Mouse (Mus musculus) hindbrain, embryonic 12.5 days (tissue): ENCODE data around the gene D10Wsu102e. TPM values are rescaled to one million over a fixed set of nuclear protein-coding genes. Genes with fewer than 3 reads are reported as not detected.
"Not testable (repeated sequence)": the region's sequence is repeated elsewhere in the genome, so short reads cannot be mapped to it uniquely, and the experiment has no call there.

Experiments
- ATAC-seq: fragments of 200-750 bp; cut with Nextera tagmentation; 2 replicates; pipeline ENCODE4 v1.8.0; 2017; ENCODE audit warnings: moderate TSS enrichment; ENCODE audit not compliant: low FRiP score
- H3K27ac ChIP-seq: fragments of 300-500 bp; sonication (generic); 2 replicates; pipeline ENCODE4 v1.5.1; 2016; ENCODE audit warnings: mild to moderate bottlenecking
- H3K27me3 ChIP-seq: fragments of 300-500 bp; sonication (generic); 2 replicates; pipeline ENCODE4 v1.6.1; 2016; ENCODE audit warnings: mild to moderate bottlenecking
- H3K36me3 ChIP-seq: fragments of 300-500 bp; sonication (generic); 2 replicates; pipeline ENCODE4 v1.6.1; 2016; ENCODE audit warnings: mild to moderate bottlenecking
- H3K4me1 ChIP-seq: fragments of 300-500 bp; sonication (generic); 2 replicates; pipeline ENCODE4 v1.6.1; 2016
- H3K4me2 ChIP-seq: fragments of 300-500 bp; sonication (generic); replicated peaks from 2 replicates; pipeline ENCODE4 v1.6.1; 2016; ENCODE audit warnings: mild to moderate bottlenecking
- H3K4me3 ChIP-seq: fragments of 300-500 bp; sonication (generic); 2 replicates; pipeline ENCODE4 v1.5.1; 2016; ENCODE audit warnings: mild to moderate bottlenecking
- H3K9ac ChIP-seq: fragments of 300-500 bp; sonication (generic); 2 replicates; pipeline ENCODE4 v1.6.1; 2016; ENCODE audit warnings: mild to moderate bottlenecking, moderate library complexity
- H3K9me3 ChIP-seq: fragments of 300-500 bp; sonication (generic); replicated peaks from 2 replicates; pipeline ENCODE4 v1.6.1; 2016; ENCODE audit warnings: mild to moderate bottlenecking
- WGBS: fragments of 180-500 bp; shearing (Covaris S2); methylation state at CpG from one replicate; pipeline ENCODE4 v1.1.7; 2016; 5-methylcytosine and 5-hydroxymethylcytosine counted together
- polyA plus RNA-seq: library from polyadenylated mRNA; unstranded; fragments of >200 nt; fragmentation: Nextera tagmentation; extraction: Ambion mirVana; gene quantifications from 2 replicates; pipeline ENCODE4 v1.2.1, GENCODE M21; 2016

D10Wsu102e gene
- polyA plus RNA-seq, 1 experiment from 2014 or later: 1.0 TPM

DNA sequence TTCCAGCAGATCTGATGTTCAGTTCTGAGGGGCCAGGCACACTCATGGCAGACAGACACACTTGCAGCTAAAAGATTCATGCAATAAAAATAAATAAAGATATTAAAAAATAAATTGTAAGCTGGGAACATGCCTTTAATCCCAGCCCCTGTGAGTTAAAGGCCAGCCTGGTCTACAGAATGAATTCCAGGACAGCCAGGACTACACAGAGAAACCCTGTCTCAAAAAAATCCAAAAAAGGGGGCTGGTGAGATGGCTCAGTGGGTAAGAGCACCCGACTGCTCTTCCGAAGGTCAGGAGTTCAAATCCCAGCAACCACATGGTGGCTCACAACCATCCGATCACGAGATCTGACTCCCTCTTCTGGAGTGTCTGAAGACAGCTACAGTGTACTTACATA, 8.2 kb upstream of the D10Wsu102e start:
- H3K4me3 ChIP-seq, H3K4me2 ChIP-seq, H3K36me3 ChIP-seq, H3K9ac ChIP-seq, H3K27me3 ChIP-seq, H3K9me3 ChIP-seq, H3K27ac ChIP-seq, ATAC-seq, H3K4me1 ChIP-seq: not testable (repeated sequence)
- WGBS: 78% methylated on average over 4 of the region's 4 CpGs

DNA sequence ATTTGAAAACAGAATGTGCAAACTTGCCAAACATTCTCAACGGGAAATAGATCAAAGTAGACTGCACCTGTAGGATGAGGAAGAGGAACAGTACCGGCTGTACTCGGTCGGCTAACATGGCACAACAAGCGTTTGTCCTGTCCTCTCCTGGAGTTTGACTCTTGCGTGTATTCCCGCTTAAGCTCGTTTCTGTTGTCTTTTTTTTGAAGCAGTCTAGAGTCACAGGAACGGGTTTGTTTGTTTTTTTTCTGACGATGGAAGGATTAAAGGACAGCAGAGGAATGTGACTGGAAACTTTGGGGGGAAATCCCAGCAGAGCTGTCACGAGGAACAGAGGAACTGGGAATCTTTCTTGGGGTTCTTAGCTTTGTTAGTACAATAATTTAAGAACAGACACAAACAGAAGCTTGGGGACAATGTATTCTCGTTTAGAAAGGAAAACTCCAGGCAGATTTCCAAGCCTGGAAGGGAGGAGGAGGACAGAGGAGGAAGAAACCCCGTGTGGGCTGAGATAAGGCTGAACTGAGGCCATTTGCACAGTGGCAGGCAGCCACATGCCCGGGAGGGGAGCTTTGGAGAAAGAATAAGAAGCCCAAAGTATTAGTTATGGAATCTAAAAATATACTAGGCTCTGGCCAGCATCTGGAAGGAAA, 6.2 kb upstream of the D10Wsu102e start:
- no peak overlapping the region for H3K27ac ChIP-seq
- 54% methylated on average over 14 of the region's 14 CpGs for WGBS
- H3K4me1 ChIP-seq: no peaks in the 10 kb centered on the region
- ATAC-seq: no peak
- no peaks in the 10 kb centered on the region for H3K9me3 ChIP-seq
- no peaks in the 10 kb centered on the region; the same call in 1 of the 2 replicates for H3K27me3 ChIP-seq
- no peak overlapping the region for H3K4me2 ChIP-seq
- no peak overlapping the region for H3K4me3 ChIP-seq
- H3K9ac ChIP-seq: no peak overlapping the region
- no peaks in the 10 kb centered on the region for H3K36me3 ChIP-seq

DNA sequence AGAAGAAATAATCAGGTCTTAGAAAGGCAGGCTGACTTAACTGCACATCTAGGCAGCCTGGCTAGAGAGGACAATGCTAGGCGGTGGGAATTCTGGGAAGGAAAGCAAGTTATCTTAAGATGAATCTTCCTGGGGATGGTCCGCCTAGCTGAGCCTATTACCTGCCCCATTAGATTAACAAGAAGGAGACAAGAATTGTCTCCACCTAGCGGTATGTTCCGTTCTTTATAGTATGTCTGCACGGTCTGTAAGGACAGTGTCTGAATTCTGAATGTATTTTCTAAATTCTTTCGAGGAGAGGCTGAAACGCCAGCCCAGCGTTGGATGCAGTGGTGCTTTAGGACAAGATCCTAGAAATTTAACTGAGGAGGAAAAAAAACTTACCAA, 5.7 kb upstream of the D10Wsu102e start:
- no peak overlapping the region for H3K27ac ChIP-seq
- H3K36me3 ChIP-seq: no peaks in the 10 kb centered on the region
- H3K4me1 ChIP-seq: 0 out of 2 replicates have a peak, but pooled peaks cover under 1% of the 10 kb centered on the region
- no peak overlapping the region for H3K4me3 ChIP-seq
- H3K9me3 ChIP-seq: no peaks in the 10 kb centered on the region
- ATAC-seq: no peak
- WGBS: 63% methylated on average over 8 of the region's 8 CpGs
- H3K27me3 ChIP-seq: no peaks in the 10 kb centered on the region; the same call in 1 of the 2 replicates
- H3K9ac ChIP-seq: no peak overlapping the region
- no peak overlapping the region for H3K4me2 ChIP-seq

- Histone ChIP-seq H3K27me3 (no peaks in the 10 kb centered on the region; the same call in 1 of the 2 replicates), H3K9me3 (no peaks in the 10 kb centered on the region), H3K36me3 (no peaks in the 10 kb centered on the region), H3K9ac (no peak overlapping the region), H3K27ac (no peak overlapping the region), H3K4me1 (peaks cover 9% of the 10 kb centered on the region), H3K4me2 (no peak overlapping the region), H3K4me3 (no peak overlapping the region)
- 86% methylated on average over 12 of the region's 12 CpGs for WGBS
- no peak for ATAC-seq
These were observed 3.6 kb upstream of the D10Wsu102e start for GRCm38 (mm10) chr10:83356416-83356815.

- Histone ChIP-seq H3K9me3 (no peaks in the 10 kb centered on the region), H3K4me2 (peak overlapping the region; percentile 80), H3K4me1 (peaks cover 15% of the 10 kb centered on the region), H3K27ac (peak overlapping the region; percentile 77; the same call in 1 of the 2 replicates), H3K36me3 (peaks cover 18% of the 10 kb centered on the region), H3K4me3 (peak overlapping the region; percentile 96), H3K27me3 (no peaks in the 10 kb centered on the region; the same call in 1 of the 2 replicates), H3K9ac (no peak overlapping the region)
- no peak; the same call in 1 of the 2 replicates for ATAC-seq
- 88% methylated on average over 4 of the region's 4 CpGs for WGBS
These were observed 570 bp upstream of the D10Wsu102e start for GRCm38 (mm10) chr10:83359451-83359850.

GRCm38 (mm10) chr10:83360356-83360755, 335 bp downstream of the D10Wsu102e start:
- peaks cover 28% of the 10 kb centered on the region for H3K36me3 ChIP-seq
- peak overlapping the region; percentile 96 for H3K4me3 ChIP-seq
- no peaks in the 10 kb centered on the region; the same call in 1 of the 2 replicates for H3K27me3 ChIP-seq
- WGBS: under 1% methylated on average over 40 of the region's 40 CpGs
- peak overlapping the region; percentile 91 for H3K9ac ChIP-seq
- H3K27ac ChIP-seq: peak overlapping the region; percentile 77
- H3K4me1 ChIP-seq: peaks cover 15% of the 10 kb centered on the region
- no peaks in the 10 kb centered on the region for H3K9me3 ChIP-seq
- H3K4me2 ChIP-seq: peak overlapping the region; percentile 80
- peak; percentile 82; the same call in 1 of the 2 replicates for ATAC-seq

DNA sequence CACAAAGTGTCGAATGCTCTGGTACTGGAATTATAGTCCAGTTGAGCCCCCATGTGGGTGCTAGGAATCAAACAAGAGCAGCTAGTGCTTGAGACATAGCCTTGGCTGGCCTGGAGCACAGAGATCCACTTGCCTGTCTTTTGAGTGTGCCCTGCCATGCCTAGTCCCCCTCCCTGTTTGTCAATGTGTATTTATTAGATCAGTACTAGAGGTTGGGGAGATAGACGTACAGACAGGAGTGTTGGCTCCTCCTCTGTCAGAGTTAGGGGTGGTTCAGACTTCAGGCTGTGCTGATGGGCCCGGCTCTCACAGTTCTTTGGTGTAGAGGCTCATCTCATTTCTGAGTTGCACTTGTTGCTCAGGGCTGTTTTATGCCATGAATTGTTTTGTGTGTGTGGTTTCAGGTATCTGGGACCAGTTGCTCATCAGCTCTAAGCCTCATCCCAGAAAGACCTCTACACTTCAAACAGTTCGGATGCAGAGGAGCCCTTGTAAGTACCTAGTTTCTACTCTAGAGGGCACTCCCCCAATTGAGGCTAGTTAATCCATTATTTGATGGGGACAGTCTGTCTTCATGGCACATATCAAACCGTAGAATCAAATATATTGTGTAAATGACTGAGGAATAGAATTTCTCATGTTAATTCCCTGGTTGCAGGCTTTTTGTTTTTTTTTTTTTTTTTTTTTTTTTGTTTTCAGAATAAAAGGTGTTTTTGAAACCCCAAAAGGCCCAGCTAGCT, 1.8 kb downstream of the D10Wsu102e start:
- Histone ChIP-seq H3K27me3 (no peaks in the 10 kb centered on the region), H3K27ac (no peak overlapping the region), H3K4me3 (0 out of 2 replicates have a peak overlapping the region, but pooled peaks have one; percentile 2), H3K4me1 (peaks cover 15% of the 10 kb centered on the region), H3K36me3 (peaks cover 42% of the 10 kb centered on the region), H3K9me3 (no peaks in the 10 kb centered on the region), H3K9ac (peak overlapping the region; percentile 5; the same call in 1 of the 2 replicates), H3K4me2 (peak overlapping the region; percentile 80)
- no peak for ATAC-seq
- 49% methylated on average over 5 of the region's 5 CpGs for WGBS

GRCm38 (mm10) chr10:83363451-83363850, 3.4 kb downstream of the D10Wsu102e start:
- peaks cover 58% of the 10 kb centered on the region for H3K36me3 ChIP-seq
- ATAC-seq: no peak

GRCm38 (mm10) chr10:83368918-83369317, 8.9 kb downstream of the D10Wsu102e start:
- Histone ChIP-seq H3K27ac (no peak overlapping the region), H3K36me3 (peaks cover 75% of the 10 kb centered on the region), H3K9me3 (no peaks in the 10 kb centered on the region), H3K4me2 (no peak overlapping the region), H3K9ac (no peak overlapping the region), H3K4me3 (no peak overlapping the region), H3K27me3 (no peaks in the 10 kb centered on the region), H3K4me1 (no peaks in the 10 kb centered on the region)
- 88% methylated on average over 5 of the region's 5 CpGs for WGBS
- ATAC-seq: no peak

More at GRCm38 (mm10) chr10:83363451-83363850, 3.4 kb downstream of the D10Wsu102e start:
- Histone ChIP-seq H3K9me3 (no peaks in the 10 kb centered on the region), H3K9ac (no peak overlapping the region), H3K4me1 (peaks cover 15% of the 10 kb centered on the region), H3K27ac (no peak overlapping the region), H3K4me2 (no peak overlapping the region), H3K27me3 (no peaks in the 10 kb centered on the region), H3K4me3 (no peak overlapping the region)
- WGBS: 98% methylated on average over 8 of the region's 8 CpGs

DNA sequence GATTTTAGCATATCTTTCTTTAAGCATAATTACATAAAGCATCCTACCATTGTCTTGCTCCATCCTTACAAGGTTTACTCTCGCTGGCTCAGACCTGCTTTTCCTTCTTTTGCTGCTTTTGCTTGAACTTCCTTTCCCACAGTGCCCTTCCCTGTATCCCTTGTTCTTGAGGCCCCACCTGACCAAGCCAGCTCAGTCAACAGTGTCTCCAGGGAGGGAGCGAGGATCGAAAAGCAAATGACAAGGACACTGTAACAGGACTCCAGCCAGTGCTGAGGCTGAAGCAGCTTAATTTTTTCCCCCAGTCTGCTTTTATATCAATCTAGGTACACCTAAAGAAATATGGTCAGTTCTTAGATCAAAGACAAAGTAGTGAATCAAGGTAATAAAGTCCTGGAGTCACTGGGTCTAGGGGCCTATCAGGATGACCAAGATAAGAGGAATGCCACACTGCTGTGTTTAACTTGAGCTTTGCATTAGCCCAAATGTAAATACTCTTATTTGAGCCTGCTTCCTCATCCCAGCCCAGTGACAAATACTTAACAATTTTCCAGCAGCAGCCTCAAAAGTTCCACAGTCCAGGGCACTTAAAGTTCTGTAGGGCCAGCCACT, 14.1 kb downstream of the D10Wsu102e start:
- H3K4me2 ChIP-seq: no peak overlapping the region
- no peaks in the 10 kb centered on the region for H3K27me3 ChIP-seq
- no peak overlapping the region for H3K4me3 ChIP-seq
- no peaks in the 10 kb centered on the region for H3K9me3 ChIP-seq
- no peak for ATAC-seq
- WGBS: 92% methylated on average over 3 of the region's 3 CpGs
- no peak overlapping the region for H3K27ac ChIP-seq
- H3K36me3 ChIP-seq: peaks cover 42% of the 10 kb centered on the region
- H3K4me1 ChIP-seq: no peaks in the 10 kb centered on the region
- no peak overlapping the region for H3K9ac ChIP-seq

DNA sequence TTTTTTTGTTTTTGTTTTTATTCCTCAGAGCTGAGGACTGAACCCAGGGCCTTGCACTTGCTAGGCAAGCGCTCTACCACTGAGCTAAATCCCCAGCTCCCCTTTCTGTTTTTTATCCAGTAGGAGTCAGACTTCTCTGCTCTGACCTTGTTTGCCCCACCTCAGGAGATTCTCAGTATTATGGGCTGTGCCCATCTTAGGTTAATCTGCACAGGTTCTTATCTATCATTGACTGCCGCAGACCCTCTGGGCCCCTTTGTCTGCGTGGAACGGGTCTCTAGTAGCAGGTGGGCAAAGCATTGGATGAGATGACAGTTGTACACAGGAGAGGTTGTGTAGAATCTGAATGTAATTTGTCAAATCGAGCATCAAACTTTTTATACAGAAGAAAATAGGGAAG, 15.4 kb downstream of the D10Wsu102e start:
- H3K4me2 ChIP-seq, H3K9ac ChIP-seq, H3K27me3 ChIP-seq, H3K27ac ChIP-seq, ATAC-seq, H3K4me1 ChIP-seq, H3K9me3 ChIP-seq, H3K4me3 ChIP-seq: not testable (repeated sequence)
- 97% methylated on average over 5 of the region's 5 CpGs for WGBS
- peaks cover 38% of the 10 kb centered on the region for H3K36me3 ChIP-seq

GRCm38 (mm10) chr10:83376911-83377682, 17.1 kb downstream of the D10Wsu102e start:
- Histone ChIP-seq H3K4me3 (no peak overlapping the region), H3K27me3 (no peaks in the 10 kb centered on the region), H3K36me3 (peaks cover 32% of the 10 kb centered on the region), H3K9me3 (no peaks in the 10 kb centered on the region), H3K4me1 (no peaks in the 10 kb centered on the region), H3K27ac (no peak overlapping the region), H3K4me2 (no peak overlapping the region), H3K9ac (no peak overlapping the region)
- ATAC-seq: no peak
- WGBS: 93% methylated on average over 8 of the region's 8 CpGs
